ENCODE assay signal across 11 mouse cellular contexts in the genomic region with DNA sequence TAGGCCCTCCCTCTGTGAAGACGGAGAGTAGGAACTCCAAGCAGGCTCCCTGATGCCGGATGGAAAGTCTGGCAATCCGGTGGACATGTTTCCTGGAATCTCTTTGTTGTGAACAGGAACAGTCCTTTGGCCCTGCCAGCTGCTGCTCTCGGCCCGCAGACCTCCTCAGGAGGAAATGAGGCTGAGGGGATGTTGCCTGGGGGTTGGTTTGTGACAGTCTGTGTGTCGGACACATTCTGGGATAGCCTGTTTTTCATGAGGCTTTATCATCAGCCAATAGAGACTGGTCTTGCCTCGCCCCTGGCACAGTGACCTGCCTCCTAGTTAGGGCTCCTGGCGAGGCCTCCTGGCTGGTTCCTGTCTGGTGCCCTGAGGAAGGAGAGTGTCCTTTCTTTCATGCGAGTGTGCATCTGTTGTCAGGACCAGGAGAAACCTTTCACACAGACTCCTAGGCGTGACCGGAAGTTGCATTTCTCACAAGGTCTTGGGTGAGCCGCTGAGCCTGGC.
DNase-seq lines count a peak whose midpoint lies in the region; ATAC-seq lines count a peak whose summit lies in the region.
"Had no signal": no experiment of that assay in that cellular context is flagged by ENCODE, and none has a peak within 500 bp of the region (broad histone marks: within the 10 kb centered on the region; RNA-seq: fewer than 3 reads in every experiment).

No protein-coding gene starts in this region.

- no peak overlapping the region for H3K4me3 ChIP-seq in hindbrain, embryonic 10.5 days
- H3K4me3 ChIP-seq in hindbrain, embryonic 16.5 days (ENCODE audit: low read length), result no peak overlapping the region
- no peak overlapping the region for H3K4me3 ChIP-seq in embryonic facial prominence, embryonic 13.5 days
- no peak overlapping the region for H3K4me3 ChIP-seq in intestine, embryonic 15.5 days (replicated peaks)
- H3K4me3 ChIP-seq: left cerebral cortex, adult 2 months had no signal

- peaks cover 34% of the 10 kb centered on the region for H3K4me1 ChIP-seq in hindbrain, embryonic 10.5 days (replicated peaks)
- H3K4me1 ChIP-seq in hindbrain, embryonic 16.5 days (ENCODE audit: control insufficient read depth, insufficient read depth, low read depth, low read length), result no peaks in the 10 kb centered on the region; the same call in 1 of the 2 replicates
- H3K4me1 ChIP-seq in embryonic facial prominence, embryonic 13.5 days, result peaks cover 24% of the 10 kb centered on the region
- peaks cover 18% of the 10 kb centered on the region for H3K4me1 ChIP-seq in intestine, embryonic 15.5 days (replicated peaks)

- peaks cover 3% of the 10 kb centered on the region; the same call in 1 of the 2 replicates for H3K27me3 ChIP-seq in hindbrain, embryonic 10.5 days (ENCODE audit: insufficient read depth, poor library complexity, severe bottlenecking)
- no peaks in the 10 kb centered on the region for H3K27me3 ChIP-seq in hindbrain, embryonic 16.5 days (replicated peaks; ENCODE audit: control insufficient read depth, insufficient read depth, low read length)
- H3K27me3 ChIP-seq in embryonic facial prominence, embryonic 13.5 days, result no peaks in the 10 kb centered on the region
- no peaks in the 10 kb centered on the region for H3K27me3 ChIP-seq in intestine, embryonic 15.5 days (replicated peaks)

- H3K9me3 ChIP-seq in hindbrain, embryonic 10.5 days, result no peaks in the 10 kb centered on the region
- no peaks in the 10 kb centered on the region for H3K9me3 ChIP-seq in hindbrain, embryonic 16.5 days (ENCODE audit: control insufficient read depth, low read length)
- H3K9me3 ChIP-seq in embryonic facial prominence, embryonic 13.5 days, result no peaks in the 10 kb centered on the region
- H3K9me3 ChIP-seq in intestine, embryonic 15.5 days, result no peaks in the 10 kb centered on the region

- 76% methylated on average over 12 of the region's 12 CpGs for WGBS in hindbrain, embryonic 10.5 days
- WGBS in hindbrain, embryonic 16.5 days, result 70% methylated on average over 12 of the region's 12 CpGs
- WGBS in embryonic facial prominence, embryonic 13.5 days, result 46% methylated on average over 12 of the region's 12 CpGs
- WGBS in intestine, embryonic 15.5 days, result 57% methylated on average over 12 of the region's 12 CpGs

- no peaks in the 10 kb centered on the region for H3K36me3 ChIP-seq in hindbrain, embryonic 10.5 days
- H3K36me3 ChIP-seq in hindbrain, embryonic 16.5 days (ENCODE audit: control insufficient read depth, insufficient read depth, low read length), result no peaks in the 10 kb centered on the region
- H3K36me3 ChIP-seq in embryonic facial prominence, embryonic 13.5 days, result no peaks in the 10 kb centered on the region
- no peaks in the 10 kb centered on the region for H3K36me3 ChIP-seq in intestine, embryonic 15.5 days

- no peak overlapping the region for H3K4me2 ChIP-seq in hindbrain, embryonic 16.5 days (ENCODE audit: low read length)
- H3K4me2 ChIP-seq in embryonic facial prominence, embryonic 13.5 days, result no peak overlapping the region
- H3K4me2 ChIP-seq in intestine, embryonic 15.5 days (replicated peaks), result no peak overlapping the region

- no peak for ATAC-seq in hindbrain, embryonic 16.5 days
- ATAC-seq in embryonic facial prominence, embryonic 13.5 days (ENCODE audit: insufficient number of reproducible peaks, insufficient read depth, low FRiP score, low TSS enrichment, low read depth), result no peak
- ATAC-seq in intestine, embryonic 15.5 days, result no peak
- ATAC-seq: CD4-positive, CD25-positive, alpha-beta regulatory T cell, adult 4 months had no signal

- H3K9ac ChIP-seq in hindbrain, embryonic 16.5 days (ENCODE audit: low read depth, low read length), result no peak overlapping the region
- no peak overlapping the region for H3K9ac ChIP-seq in embryonic facial prominence, embryonic 13.5 days
- H3K9ac ChIP-seq in intestine, embryonic 15.5 days, result no peak overlapping the region

- peak; percentile 36 for DNase-seq in hindbrain, embryonic 10.5 days (ENCODE audit: low spot score)
- peak; percentile 74 for DNase-seq in lung, postnatal 10 days
- no peak for DNase-seq in urinary bladder, adult 18-20 months (ENCODE audit: low spot score in 2 of 2)
- no peak for DNase-seq in layer of hippocampus, adult 18-20 months (ENCODE audit: low spot score in 2 of 2)
- no peak for DNase-seq in frontal cortex, postnatal 14 days (ENCODE audit: low spot score in 2 of 2)
- DNase-seq: cerebellum, adult 9-10 months had no signal

- peak overlapping the region; percentile 46 for H3K27ac ChIP-seq in hindbrain, embryonic 10.5 days
- H3K27ac ChIP-seq in hindbrain, embryonic 16.5 days (ENCODE audit: low read depth, low read length), result no peak overlapping the region
- H3K27ac ChIP-seq in embryonic facial prominence, embryonic 13.5 days, result peak overlapping the region; percentile 55
- peak overlapping the region; percentile 71; the same call in 1 of the 2 replicates for H3K27ac ChIP-seq in intestine, embryonic 15.5 days
- H3K27ac ChIP-seq: left cerebral cortex, adult 2 months had no signal

Comparison
In these comparisons a context has a peak if more than half of its experiments do, and no peak if none do; other contexts are left out.
1. DNase-seq: peak in hindbrain, embryonic 10.5 days (single experiment) and lung, postnatal 10 days (single experiment); none in urinary bladder, adult 18-20 months (0 of 2), layer of hippocampus, adult 18-20 months (0 of 2) and frontal cortex, postnatal 14 days (0 of 2).